Mouse (Mus musculus) kidney, adult 2 months (tissue): Measurements from ENCODE around the gene Ybey.

Experiments used
- CTCF ChIP-seq: fragments of 200-500 bp; conservative IDR thresholded peaks from 2 replicates; pipeline ENCODE4 v1.5.1; 2011; ENCODE audit warnings: low read depth, mild to moderate bottlenecking, control low read depth, low read length, moderate library complexity, mixed read lengths; ENCODE audit not compliant: insufficient read depth, insufficient read length
- POLR2A ChIP-seq: fragments of 200-500 bp; IDR thresholded peaks from one replicate; pipeline ENCODE4 v1.6.1; 2011; ENCODE audit warnings: low read depth, low read length, control low read depth

DNA sequence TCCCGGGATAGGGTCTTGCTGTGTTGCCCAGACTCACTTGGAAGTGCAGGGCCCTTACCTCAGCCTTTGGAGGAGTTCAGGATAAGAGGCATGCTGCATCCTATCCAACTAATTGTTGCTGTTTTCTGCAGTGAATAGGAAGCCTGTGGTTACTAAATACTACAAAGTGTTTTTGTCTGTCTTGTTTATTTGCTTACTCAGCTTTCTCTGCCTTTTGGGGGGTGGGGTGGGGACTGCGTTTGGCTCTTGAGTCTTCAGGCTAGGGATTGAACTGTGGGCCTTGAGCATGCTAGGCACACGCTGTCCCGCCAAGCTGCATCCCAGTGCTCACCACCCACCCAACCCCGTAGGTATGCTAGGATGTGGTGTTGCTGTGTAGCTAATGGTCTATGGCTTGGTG is 4.8 kb upstream of the Ybey start:
- no peak for TF ChIP-seq CTCF
- TF ChIP-seq POLR2A, result no peak
